Mouse (Mus musculus) forebrain, embryonic 13.5 days (tissue): ENCODE results near the gene Zfhx2. TPM values are rescaled to one million over a fixed set of nuclear protein-coding genes. Genes with fewer than 3 reads are reported as not detected.

ENCODE experiments used
- ATAC-seq: fragments of 200-750 bp; cut with Nextera tagmentation; 2 replicates; pipeline ENCODE4 v1.8.0; 2017
- H3K27ac ChIP-seq: fragments of 300-500 bp; sonication (generic); 2 replicates; pipeline ENCODE4 v1.5.1; 2015; ENCODE audit warnings: inconsistent platforms, mild to moderate bottlenecking, moderate library complexity
- H3K27me3 ChIP-seq: fragments of 300-500 bp; sonication (generic); 2 replicates; pipeline ENCODE4 v1.6.1; 2015; ENCODE audit warnings: mild to moderate bottlenecking, inconsistent platforms
- H3K36me3 ChIP-seq: fragments of 300-500 bp; sonication (generic); 2 replicates; pipeline ENCODE4 v1.6.1; 2015; ENCODE audit warnings: mild to moderate bottlenecking, inconsistent platforms; ENCODE audit not compliant: poor library complexity, severe bottlenecking
- H3K4me1 ChIP-seq: fragments of 300-500 bp; sonication (generic); 2 replicates; pipeline ENCODE4 v1.6.1; 2015; ENCODE audit warnings: inconsistent platforms
- H3K4me2 ChIP-seq: fragments of 300-500 bp; sonication (generic); 2 replicates; pipeline ENCODE4 v1.6.1; 2015; ENCODE audit warnings: inconsistent platforms, mild to moderate bottlenecking, moderate library complexity
- H3K4me3 ChIP-seq: fragments of 300-500 bp; sonication (generic); 2 replicates; pipeline ENCODE4 v1.5.1; 2015; ENCODE audit warnings: mild to moderate bottlenecking, inconsistent platforms
- H3K9ac ChIP-seq: fragments of 300-500 bp; sonication (generic); 2 replicates; pipeline ENCODE4 v1.6.1; 2015; ENCODE audit warnings: mild to moderate bottlenecking, inconsistent platforms
- H3K9me3 ChIP-seq: fragments of 300-500 bp; sonication (generic); replicated peaks from 2 replicates; pipeline ENCODE4 v1.6.1; 2016; ENCODE audit warnings: inconsistent platforms
- WGBS: fragments of 180-500 bp; shearing (Covaris S2); methylation state at CpG from one replicate; pipeline ENCODE4 v1.1.7; 2015; 5-methylcytosine and 5-hydroxymethylcytosine counted together
- polyA plus RNA-seq: library from polyadenylated mRNA; unstranded; fragments of >200 nt; fragmentation: Nextera tagmentation; extraction: Ambion mirVana; gene quantifications from 2 replicates; pipeline ENCODE4 v1.2.1, GENCODE M21; 2015

The Zfhx2 gene
- polyA plus RNA-seq, 1 experiment from 2014 or later, result 28.0 TPM

DNA sequence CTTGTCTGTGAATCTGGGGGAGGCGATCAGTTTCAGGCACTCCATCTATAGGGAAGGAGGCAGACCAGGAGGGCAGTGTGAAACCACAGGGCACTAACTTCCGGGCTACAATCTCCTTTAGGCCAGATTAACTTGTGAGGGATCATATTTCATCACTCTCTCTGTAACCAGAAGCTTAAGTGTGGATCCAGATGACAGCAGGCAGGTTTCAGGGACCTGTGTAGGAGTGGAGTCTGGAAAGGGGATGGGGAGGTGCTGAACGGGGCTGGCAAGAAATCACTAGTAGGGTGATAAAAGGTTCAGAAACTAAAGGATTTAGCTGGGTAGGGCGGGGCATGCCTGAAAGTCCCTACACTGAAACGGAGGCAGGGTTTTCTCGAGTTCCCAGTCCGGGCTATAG is 13.3 kb upstream of the Zfhx2 start:
- Histone ChIP-seq H3K27me3 (0 out of 2 replicates have a peak, but pooled peaks cover 6% of the 10 kb centered on the region), H3K9ac (peak overlapping the region; percentile 75), H3K4me2 (peak overlapping the region; percentile 88), H3K4me3 (peak overlapping the region; percentile 42), H3K4me1 (peaks cover 52% of the 10 kb centered on the region), H3K36me3 (0 out of 2 replicates have a peak, but pooled peaks cover 3% of the 10 kb centered on the region), H3K27ac (0 out of 2 replicates have a peak overlapping the region, but pooled peaks have one; percentile 66), H3K9me3 (no peaks in the 10 kb centered on the region)
- ATAC-seq, result no peak
- 2% methylated on average over 7 of the region's 7 CpGs for WGBS

DNA sequence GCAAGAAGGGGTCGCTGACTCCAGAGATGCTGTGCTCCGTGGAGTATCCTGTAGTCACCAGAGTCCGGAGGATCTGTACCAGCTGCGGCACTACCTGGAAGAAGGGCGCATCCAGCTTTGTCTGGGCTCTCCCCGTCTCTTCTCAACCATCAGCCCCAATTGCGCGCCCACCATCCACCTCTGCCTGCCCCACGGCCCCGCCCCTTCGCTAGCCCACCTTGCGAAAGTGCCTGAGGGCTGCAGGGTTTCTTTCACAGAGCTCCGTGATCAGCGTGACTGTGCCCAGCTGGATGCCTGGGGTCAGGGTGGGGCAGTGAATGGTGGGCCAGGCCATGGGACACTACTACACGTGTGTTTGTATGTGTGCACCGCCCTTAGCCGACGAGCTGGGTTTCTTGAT is 12.2 kb upstream of the Zfhx2 start:
- no peak for ATAC-seq
- no peaks in the 10 kb centered on the region for H3K27me3 ChIP-seq

DNA sequence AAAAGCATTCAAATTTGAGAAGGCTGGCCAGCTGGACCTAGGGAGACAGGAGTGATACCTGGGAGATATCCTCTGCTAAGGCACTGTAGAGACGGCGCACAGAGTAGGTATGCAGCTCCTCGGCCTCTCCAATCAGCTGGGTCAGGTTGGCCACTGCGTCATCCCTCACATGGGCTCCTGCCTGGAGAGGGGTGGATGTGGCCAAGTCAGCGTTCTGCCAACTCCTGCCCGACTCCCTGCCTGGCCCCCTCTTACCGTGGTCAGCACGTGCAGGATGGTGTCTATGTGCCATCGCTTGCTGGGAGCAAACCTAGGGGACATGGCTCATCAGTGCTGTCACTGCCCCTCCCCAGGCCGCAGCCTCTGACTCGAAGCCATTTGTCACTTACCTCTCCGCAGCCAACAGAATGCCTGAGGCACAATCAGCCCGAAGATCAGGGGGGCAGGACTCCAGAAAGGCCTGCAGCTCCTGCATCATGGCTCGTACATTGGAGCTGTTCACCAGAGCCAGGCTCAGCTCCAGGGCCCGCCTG is 10.2 kb upstream of the Zfhx2 start:
- Histone ChIP-seq H3K9me3 (no peaks in the 10 kb centered on the region), H3K27ac (no peak overlapping the region)
- WGBS, result 89% methylated on average over 15 of the region's 15 CpGs

More for the DNA sequence above, 12.2 kb upstream of the Zfhx2 start:
- Histone ChIP-seq H3K4me2 (no peak overlapping the region), H3K4me3 (no peak overlapping the region), H3K9ac (no peak overlapping the region), H3K4me1 (peaks cover 42% of the 10 kb centered on the region), H3K27ac (no peak overlapping the region), H3K36me3 (0 out of 2 replicates have a peak, but pooled peaks cover 6% of the 10 kb centered on the region), H3K9me3 (no peaks in the 10 kb centered on the region)
- 87% methylated on average over 18 of the region's 18 CpGs for whole genome bisulfite sequencing

DNA sequence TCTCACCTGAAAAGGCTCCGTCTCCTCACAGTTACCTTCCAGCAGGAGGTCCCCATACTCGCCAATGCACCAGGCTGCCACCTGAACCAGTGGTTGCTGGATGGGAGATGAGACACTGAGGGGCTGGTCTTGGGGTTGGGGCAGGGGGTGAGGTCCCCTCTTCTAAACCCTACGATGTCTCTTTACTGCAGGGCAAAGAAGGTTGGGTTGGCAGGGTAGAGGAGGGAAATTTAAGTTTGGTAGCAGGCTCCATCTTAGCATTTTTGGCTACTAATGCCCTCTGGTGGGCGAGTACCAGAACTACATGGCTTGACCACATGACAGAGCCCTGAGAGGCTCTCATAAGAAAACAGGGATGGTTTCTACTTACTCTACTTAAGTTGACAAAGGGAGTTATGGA is 9.5 kb upstream of the Zfhx2 start:
- H3K4me2 ChIP-seq, result no peak overlapping the region
- WGBS, result 50% methylated on average over 4 of the region's 4 CpGs
- no peaks in the 10 kb centered on the region for H3K27me3 ChIP-seq
- peaks cover 27% of the 10 kb centered on the region for H3K4me1 ChIP-seq
- no peak overlapping the region for H3K27ac ChIP-seq
- no peak overlapping the region for H3K4me3 ChIP-seq
- H3K9me3 ChIP-seq, result no peaks in the 10 kb centered on the region
- ATAC-seq, result no peak; the same call in 1 of the 2 replicates
- peaks cover 25% of the 10 kb centered on the region for H3K36me3 ChIP-seq
- H3K9ac ChIP-seq, result no peak overlapping the region

More for the DNA sequence above, 10.2 kb upstream of the Zfhx2 start:
- no peak for ATAC-seq
- Histone ChIP-seq H3K4me1 (peaks cover 25% of the 10 kb centered on the region), H3K9ac (no peak overlapping the region), H3K4me2 (no peak overlapping the region), H3K36me3 (peaks cover 23% of the 10 kb centered on the region), H3K27me3 (no peaks in the 10 kb centered on the region), H3K4me3 (no peak overlapping the region)

DNA sequence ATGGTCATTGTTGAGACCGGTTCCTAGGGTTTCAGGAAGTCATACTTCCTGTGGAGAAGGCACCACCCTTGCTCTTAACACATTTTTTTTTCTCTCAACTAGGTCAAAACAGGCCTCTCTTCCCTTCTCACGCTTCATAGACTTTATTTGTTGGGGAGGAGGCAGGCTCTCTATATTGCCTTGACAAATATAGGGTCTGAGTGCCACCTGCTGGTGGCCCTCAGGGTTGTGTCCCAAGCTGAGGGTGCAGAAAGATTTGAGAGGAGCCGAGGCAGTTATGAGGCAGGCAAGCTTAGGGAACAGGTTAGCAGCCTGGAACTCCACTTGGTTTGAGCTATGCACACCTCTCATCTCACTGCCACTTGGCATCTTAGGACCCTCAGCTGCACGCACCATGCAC is 5.9 kb upstream of the Zfhx2 start:
- H3K4me3 ChIP-seq, result no peak overlapping the region
- H3K4me2 ChIP-seq, result no peak overlapping the region
- H3K4me1 ChIP-seq, result peaks cover 31% of the 10 kb centered on the region
- 63% methylated on average over 4 of the region's 4 CpGs for WGBS
- no peak overlapping the region for H3K27ac ChIP-seq
- H3K9ac ChIP-seq, result no peak overlapping the region
- peaks cover 25% of the 10 kb centered on the region for H3K36me3 ChIP-seq
- no peak for ATAC-seq
- no peaks in the 10 kb centered on the region for H3K27me3 ChIP-seq
- no peaks in the 10 kb centered on the region for H3K9me3 ChIP-seq

DNA sequence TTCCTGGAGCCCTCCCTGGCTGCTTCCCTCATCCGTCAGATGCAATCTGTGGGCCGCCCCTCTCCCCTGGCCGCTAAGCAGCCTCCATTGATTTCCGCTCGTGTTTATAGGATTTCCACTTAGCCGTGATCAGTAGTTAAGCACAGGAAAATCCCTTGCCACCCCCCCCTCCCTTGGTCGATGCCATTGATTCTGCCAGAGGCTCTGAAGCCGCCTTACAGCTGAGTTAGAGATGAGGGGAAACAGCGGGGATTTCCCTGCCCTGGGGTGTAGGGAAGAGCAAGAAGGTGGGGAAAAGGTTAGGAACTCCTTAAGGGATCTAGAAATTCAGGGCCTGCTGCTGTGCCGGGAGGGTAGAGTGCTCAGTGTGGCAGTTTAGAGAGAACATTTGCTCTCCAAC is 5.5 kb upstream of the Zfhx2 start:
- peaks cover 31% of the 10 kb centered on the region for H3K4me1 ChIP-seq
- H3K9me3 ChIP-seq, result no peaks in the 10 kb centered on the region
- H3K4me2 ChIP-seq, result peak overlapping the region; percentile 38; the same call in 1 of the 2 replicates
- peak overlapping the region; percentile 35; the same call in 1 of the 2 replicates for H3K9ac ChIP-seq
- H3K4me3 ChIP-seq, result no peak overlapping the region
- H3K27me3 ChIP-seq, result no peaks in the 10 kb centered on the region
- WGBS, result 64% methylated on average over 10 of the region's 10 CpGs
- peaks cover 25% of the 10 kb centered on the region for H3K36me3 ChIP-seq
- no peak for ATAC-seq
- H3K27ac ChIP-seq, result 0 out of 2 replicates have a peak overlapping the region, but pooled peaks have one; percentile 53

DNA sequence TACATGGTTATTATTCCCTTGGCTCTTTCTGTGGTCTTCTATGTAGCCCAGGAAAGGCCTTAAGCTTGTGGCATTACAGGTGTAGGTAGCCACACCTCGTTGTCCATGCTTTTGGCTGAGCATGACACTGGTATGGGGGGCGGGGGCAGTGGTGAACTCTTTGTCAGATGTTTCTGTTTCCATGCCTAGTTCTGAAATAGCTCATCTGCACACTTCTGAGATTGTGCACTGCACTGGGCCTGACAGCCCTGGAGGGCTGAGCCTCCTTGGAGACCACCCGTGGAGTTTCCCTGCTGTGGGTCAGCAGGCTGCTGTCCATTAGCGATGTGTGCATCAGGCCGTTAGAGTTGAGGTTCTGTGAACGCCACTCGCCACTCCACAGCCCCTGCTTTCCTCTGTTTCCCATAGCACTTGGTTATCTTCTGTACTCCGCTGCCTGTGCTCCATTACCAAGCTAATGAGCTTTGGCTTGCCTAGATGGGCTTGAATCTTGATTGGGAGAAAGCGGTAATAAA is 4.5 kb upstream of the Zfhx2 start:
- 48% methylated on average over 9 of the region's 9 CpGs for WGBS
- Histone ChIP-seq H3K4me1 (peaks cover 31% of the 10 kb centered on the region), H3K9me3 (no peaks in the 10 kb centered on the region), H3K9ac (peak overlapping the region; percentile 35), H3K36me3 (peaks cover 25% of the 10 kb centered on the region), H3K4me2 (peak overlapping the region; percentile 38), H3K27ac (peak overlapping the region; percentile 53; the same call in 1 of the 2 replicates), H3K4me3 (no peak overlapping the region), H3K27me3 (no peaks in the 10 kb centered on the region)
- ATAC-seq, result no peak

DNA sequence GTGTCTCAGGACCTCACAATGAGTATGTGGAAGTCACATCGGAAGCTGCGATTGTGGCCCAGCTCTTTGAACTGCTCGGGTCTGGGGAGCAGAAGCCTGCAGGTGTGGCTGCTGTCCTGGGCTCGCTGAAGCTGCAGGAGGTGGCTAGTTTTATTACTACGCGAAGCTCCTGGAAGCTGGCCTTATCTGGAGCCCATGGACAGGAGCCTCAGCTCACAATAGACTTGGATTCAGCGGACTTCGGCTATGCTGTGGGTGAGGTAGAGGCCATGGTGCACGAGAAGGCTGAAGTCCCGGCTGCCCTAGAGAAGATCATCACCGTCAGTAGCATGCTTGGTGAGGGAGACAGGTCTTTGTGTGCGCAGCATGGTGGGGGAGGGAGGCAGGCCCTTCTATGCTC is 3.5 kb upstream of the Zfhx2 start:
- H3K4me2 ChIP-seq, result peak overlapping the region; percentile 82
- no peak overlapping the region; the same call in 1 of the 2 replicates for H3K27ac ChIP-seq
- peak overlapping the region; percentile 56 for H3K4me3 ChIP-seq
- peak overlapping the region; percentile 79 for H3K9ac ChIP-seq
- no peaks in the 10 kb centered on the region for H3K27me3 ChIP-seq
- 61% methylated on average over 12 of the region's 12 CpGs for WGBS
- ATAC-seq, result no peak
- peaks cover 39% of the 10 kb centered on the region for H3K4me1 ChIP-seq
- H3K9me3 ChIP-seq, result no peaks in the 10 kb centered on the region
- H3K36me3 ChIP-seq, result peaks cover 24% of the 10 kb centered on the region

DNA sequence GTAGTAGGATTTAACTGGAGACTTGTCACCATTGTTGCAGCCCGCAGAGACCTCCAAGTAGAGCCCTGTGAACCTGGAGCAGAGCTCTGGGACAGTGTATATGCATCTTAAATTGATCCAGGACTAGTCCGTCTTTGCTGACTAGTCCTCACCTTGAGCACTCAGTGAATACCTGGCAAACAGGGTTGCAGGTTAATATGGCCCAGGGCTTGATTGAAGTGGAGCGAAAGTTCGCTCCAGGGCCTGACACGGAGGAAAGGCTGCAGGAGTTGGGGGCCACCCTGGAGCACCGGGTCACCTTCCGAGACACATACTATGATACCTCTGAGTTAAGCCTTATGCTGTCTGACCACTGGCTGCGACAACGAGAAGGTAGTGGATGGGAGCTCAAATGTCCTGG is 3.1 kb upstream of the Zfhx2 start:
- H3K27ac ChIP-seq, result peak overlapping the region; percentile 86
- H3K36me3 ChIP-seq, result peaks cover 22% of the 10 kb centered on the region
- peaks cover 43% of the 10 kb centered on the region for H3K4me1 ChIP-seq
- H3K4me2 ChIP-seq, result peak overlapping the region; percentile 82
- 55% methylated on average over 9 of the region's 9 CpGs for WGBS
- H3K4me3 ChIP-seq, result peak overlapping the region; percentile 56
- no peak for ATAC-seq
- H3K9me3 ChIP-seq, result no peaks in the 10 kb centered on the region
- H3K9ac ChIP-seq, result peak overlapping the region; percentile 79
- H3K27me3 ChIP-seq, result no peaks in the 10 kb centered on the region

DNA sequence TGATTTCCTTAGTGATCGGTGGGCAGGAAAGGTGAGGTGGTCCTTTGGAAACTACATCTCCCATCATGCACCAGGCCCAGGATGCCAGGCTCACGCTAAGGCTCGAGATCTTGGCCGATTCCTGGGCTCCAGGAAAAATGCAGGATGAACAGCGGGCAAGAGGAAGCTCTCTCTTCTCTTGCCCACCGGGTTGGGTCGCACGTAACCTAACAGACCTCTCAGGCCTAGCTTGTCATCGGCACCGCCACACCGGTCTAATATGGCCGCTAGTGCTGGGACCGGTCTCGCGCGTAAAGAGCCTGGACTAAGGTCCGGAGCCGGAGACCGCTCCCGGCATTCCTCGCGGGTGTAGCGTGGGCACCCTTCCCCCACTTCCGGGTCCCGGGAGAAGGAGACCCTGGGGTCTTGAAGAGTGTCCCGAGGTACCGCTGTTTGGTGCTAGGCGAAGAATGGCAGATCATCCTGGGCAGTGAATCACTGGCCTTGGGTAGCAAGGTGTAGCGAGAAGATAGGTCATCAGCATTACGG is 2.6 kb upstream of the Zfhx2 start, which contains the start of gene Thtpa:
Gene Thtpa (plus strand): TSS at position 81 of the 528 bp plus-strand sequence.
- peak within 1 kb of the TSS; percentile 82 for H3K4me2 ChIP-seq
- under 1% methylated on average over 30 of the region's 30 CpGs for WGBS
- H3K9me3 ChIP-seq, result no peaks in the 10 kb centered on the region
- ATAC-seq, result peak; percentile 54
- H3K4me3 ChIP-seq, result peak within 1 kb of the TSS; percentile 56
- peaks cover 22% of the 10 kb centered on the region for H3K36me3 ChIP-seq
- no peaks in the 10 kb centered on the region for H3K27me3 ChIP-seq
- H3K4me1 ChIP-seq, result peaks cover 48% of the 10 kb centered on the region
- peak within 1 kb of the TSS; percentile 79 for H3K9ac ChIP-seq
- peak within 1 kb of the TSS; percentile 86 for H3K27ac ChIP-seq

DNA sequence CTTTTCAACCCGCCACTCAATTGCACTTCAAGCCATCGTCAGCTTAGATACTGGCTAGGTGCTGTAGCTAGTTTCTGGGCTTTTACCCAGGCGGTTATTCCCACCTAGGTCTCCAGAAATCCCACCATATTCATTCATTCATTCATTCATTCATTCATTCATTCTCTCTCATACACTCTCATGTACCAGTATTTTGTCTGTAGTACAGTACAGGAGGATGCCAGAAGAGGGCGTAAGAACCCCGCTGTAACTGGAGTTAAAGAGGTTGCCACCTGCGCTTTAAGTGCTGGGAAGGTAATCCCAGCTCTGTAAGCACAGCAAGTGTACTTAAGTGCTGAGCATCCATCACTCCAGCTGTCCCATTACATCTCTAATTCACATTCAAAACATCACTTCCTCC is 1.8 kb upstream of the Zfhx2 start:
- Histone ChIP-seq H3K4me3 (0 out of 2 replicates have a peak overlapping the region, but pooled peaks have one; percentile 56), H3K9me3 (no peaks in the 10 kb centered on the region), H3K9ac (no peak overlapping the region), H3K4me2 (peak overlapping the region; percentile 82), H3K4me1 (peaks cover 57% of the 10 kb centered on the region), H3K27me3 (no peaks in the 10 kb centered on the region), H3K27ac (no peak overlapping the region), H3K36me3 (peaks cover 15% of the 10 kb centered on the region)
- ATAC-seq, result no peak
- 45% methylated on average over 6 of the region's 6 CpGs for WGBS

DNA sequence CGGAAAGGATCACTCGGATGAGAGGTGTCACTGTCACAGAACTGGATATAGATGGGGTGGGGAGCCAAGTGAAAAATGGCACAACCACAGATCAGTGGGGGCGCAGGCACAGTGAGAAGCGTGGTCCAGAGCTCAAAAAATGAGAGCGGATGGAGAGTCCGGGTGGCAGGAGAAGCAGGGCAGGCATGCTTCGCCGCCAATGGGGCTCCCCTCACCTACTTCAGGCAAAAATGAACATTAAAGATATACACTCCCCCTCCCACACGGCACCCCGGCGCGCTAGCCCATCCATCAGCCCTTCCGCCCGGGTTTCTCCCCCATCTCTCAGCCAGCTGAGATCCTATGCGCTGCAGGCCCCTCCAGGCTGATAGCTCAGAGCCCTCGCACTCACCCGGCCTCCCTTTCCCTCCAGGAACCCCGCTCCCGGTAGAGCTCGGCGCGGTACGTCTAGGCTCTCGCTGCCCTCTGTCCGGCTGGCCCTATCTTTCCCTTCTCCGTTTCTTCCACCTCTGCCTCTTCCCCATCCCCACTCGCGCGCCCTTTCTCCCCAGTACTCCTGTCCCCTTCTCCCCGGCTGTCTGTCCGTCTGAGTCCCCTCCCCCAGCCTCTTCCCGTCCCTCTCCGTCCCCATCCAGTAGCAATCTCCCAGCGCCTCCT is 787 bp downstream of the Zfhx2 start:
- Histone ChIP-seq H3K9ac (peak overlapping the region; percentile 97), H3K27me3 (no peaks in the 10 kb centered on the region), H3K36me3 (no peaks in the 10 kb centered on the region), H3K27ac (peak overlapping the region; percentile 97), H3K4me2 (peak overlapping the region; percentile 84), H3K4me3 (peak overlapping the region; percentile 83), H3K4me1 (peaks cover 68% of the 10 kb centered on the region), H3K9me3 (no peaks in the 10 kb centered on the region)
- WGBS, result 2% methylated on average over 34 of the region's 34 CpGs
- ATAC-seq, result peak; percentile 3
